Mouse (Mus musculus): ENCODE data around the gene Sik3. TPM values are rescaled to one million over a fixed set of nuclear protein-coding genes. Genes with fewer than 3 reads are reported as not detected.

The Sik3 gene
- polyA plus RNA-seq, 1 experiment from 2014 or later = 4.7 TPM

GRCm38 (mm10) chr9:46035290-46035871 lies 22.8 kb downstream of the Sik3 start:
- no peak overlapping the region for H3K4me3 ChIP-seq
- H3K9ac ChIP-seq = no peak overlapping the region; the same call in 1 of the 2 replicates
- H3K27ac ChIP-seq (replicated peaks) = peak overlapping the region; percentile 15; the same call in 1 of the 2 replicates
- peaks cover 65% of the 10 kb centered on the region for H3K4me1 ChIP-seq
- no peak for ATAC-seq (ENCODE audit: extremely low read depth, insufficient number of reproducible peaks, low FRiP score, low TSS enrichment)
- no peaks in the 10 kb centered on the region for H3K27me3 ChIP-seq (replicated peaks)
- 56% methylated on average over 9 of the region's 9 CpGs for WGBS
- H3K36me3 ChIP-seq = peaks cover 7% of the 10 kb centered on the region
- H3K9me3 ChIP-seq = no peaks in the 10 kb centered on the region
- no peak overlapping the region for H3K4me2 ChIP-seq

- no peak overlapping the region for H3K27ac ChIP-seq (replicated peaks)
- peaks cover 12% of the 10 kb centered on the region for H3K36me3 ChIP-seq
- no peak overlapping the region for H3K4me2 ChIP-seq
- peaks cover 51% of the 10 kb centered on the region for H3K4me1 ChIP-seq
- no peaks in the 10 kb centered on the region for H3K9me3 ChIP-seq
- no peak overlapping the region for H3K4me3 ChIP-seq
- 93% methylated on average over 8 of the region's 8 CpGs for WGBS
- no peak overlapping the region for H3K9ac ChIP-seq
- no peak for ATAC-seq (ENCODE audit: extremely low read depth, insufficient number of reproducible peaks, low FRiP score, low TSS enrichment)
- H3K27me3 ChIP-seq (replicated peaks) = no peaks in the 10 kb centered on the region
Observed at GRCm38 (mm10) chr9:46036881-46037280, 24.3 kb downstream of the Sik3 start.

- H3K27me3 ChIP-seq (replicated peaks) = no peaks in the 10 kb centered on the region
- H3K4me3 ChIP-seq = no peak overlapping the region
- no peak overlapping the region for H3K9ac ChIP-seq
- no peaks in the 10 kb centered on the region for H3K9me3 ChIP-seq
- WGBS = 83% methylated on average over 13 of the region's 13 CpGs
- H3K27ac ChIP-seq (replicated peaks) = no peak overlapping the region
- peaks cover 32% of the 10 kb centered on the region for H3K4me1 ChIP-seq
- ATAC-seq (ENCODE audit: extremely low read depth, insufficient number of reproducible peaks, low FRiP score, low TSS enrichment) = no peak
- no peak overlapping the region for H3K4me2 ChIP-seq
- peaks cover 12% of the 10 kb centered on the region for H3K36me3 ChIP-seq
Observed at GRCm38 (mm10) chr9:46038786-46039185, 26.2 kb downstream of the Sik3 start.

- no peaks in the 10 kb centered on the region for H3K27me3 ChIP-seq (replicated peaks)
- H3K4me1 ChIP-seq = peaks cover 23% of the 10 kb centered on the region
- no peaks in the 10 kb centered on the region for H3K9me3 ChIP-seq
- no peak for ATAC-seq (ENCODE audit: extremely low read depth, insufficient number of reproducible peaks, low FRiP score, low TSS enrichment)
- H3K4me3 ChIP-seq = no peak overlapping the region
- no peak overlapping the region for H3K9ac ChIP-seq
- peaks cover 12% of the 10 kb centered on the region for H3K36me3 ChIP-seq
- no peak overlapping the region for H3K4me2 ChIP-seq
- H3K27ac ChIP-seq (replicated peaks) = no peak overlapping the region
- whole genome bisulfite sequencing = 73% methylated on average over 2 of the region's 2 CpGs
Observed at GRCm38 (mm10) chr9:46041186-46041585, 28.6 kb downstream of the Sik3 start.

- H3K27ac ChIP-seq (replicated peaks) = no peak overlapping the region
- peaks cover 30% of the 10 kb centered on the region for H3K4me1 ChIP-seq
- H3K9me3 ChIP-seq = no peaks in the 10 kb centered on the region
- H3K36me3 ChIP-seq = peaks cover 12% of the 10 kb centered on the region
- H3K4me3 ChIP-seq = no peak overlapping the region
- WGBS = 78% methylated on average over 3 of the region's 3 CpGs
- ATAC-seq (ENCODE audit: extremely low read depth, insufficient number of reproducible peaks, low FRiP score, low TSS enrichment) = no peak
- no peak overlapping the region for H3K9ac ChIP-seq
- no peak overlapping the region for H3K4me2 ChIP-seq
- no peaks in the 10 kb centered on the region for H3K27me3 ChIP-seq (replicated peaks)
Observed at GRCm38 (mm10) chr9:46042387-46042786, 29.8 kb downstream of the Sik3 start.

GRCm38 (mm10) chr9:46043626-46044025 lies 31.0 kb downstream of the Sik3 start:
- Histone ChIP-seq H3K27me3 (replicated peaks) (no peaks in the 10 kb centered on the region), H3K4me1 (peaks cover 26% of the 10 kb centered on the region), H3K4me2 (no peak overlapping the region), H3K9ac (no peak overlapping the region), H3K9me3 (no peaks in the 10 kb centered on the region), H3K27ac (replicated peaks) (no peak overlapping the region), H3K36me3 (peaks cover 12% of the 10 kb centered on the region), H3K4me3 (no peak overlapping the region)
- 90% methylated on average over 8 of the region's 8 CpGs for WGBS
- no peak for ATAC-seq (ENCODE audit: extremely low read depth, insufficient number of reproducible peaks, low FRiP score, low TSS enrichment)

- Histone ChIP-seq H3K4me2 (no peak overlapping the region), H3K27ac (replicated peaks) (no peak overlapping the region), H3K36me3 (no peaks in the 10 kb centered on the region), H3K9ac (no peak overlapping the region), H3K27me3 (replicated peaks) (no peaks in the 10 kb centered on the region), H3K4me3 (no peak overlapping the region), H3K9me3 (no peaks in the 10 kb centered on the region), H3K4me1 (peaks cover 33% of the 10 kb centered on the region)
- 71% methylated on average over 11 of the region's 11 CpGs for WGBS
- ATAC-seq (ENCODE audit: extremely low read depth, insufficient number of reproducible peaks, low FRiP score, low TSS enrichment) = no peak
Observed at GRCm38 (mm10) chr9:46046724-46047517, 34.3 kb downstream of the Sik3 start.

- H3K4me1 ChIP-seq = peaks cover 43% of the 10 kb centered on the region
- 0 out of 2 replicates have a peak overlapping the region, but pooled peaks have one; percentile 6 for H3K27ac ChIP-seq (replicated peaks)
- H3K9ac ChIP-seq = no peak overlapping the region
- no peak for ATAC-seq (ENCODE audit: extremely low read depth, insufficient number of reproducible peaks, low FRiP score, low TSS enrichment)
- no peak overlapping the region for H3K4me3 ChIP-seq
- H3K9me3 ChIP-seq = no peaks in the 10 kb centered on the region
- WGBS = 64% methylated on average over 7 of the region's 7 CpGs
- H3K27me3 ChIP-seq (replicated peaks) = no peaks in the 10 kb centered on the region
- H3K36me3 ChIP-seq = no peaks in the 10 kb centered on the region
- no peak overlapping the region for H3K4me2 ChIP-seq
Observed at GRCm38 (mm10) chr9:46049525-46049924, 36.9 kb downstream of the Sik3 start.

GRCm38 (mm10) chr9:46050203-46050602 lies 37.6 kb downstream of the Sik3 start:
- WGBS = 71% methylated on average over 8 of the region's 8 CpGs
- no peaks in the 10 kb centered on the region for H3K27me3 ChIP-seq (replicated peaks)
- H3K27ac ChIP-seq (replicated peaks) = 0 out of 2 replicates have a peak overlapping the region, but pooled peaks have one; percentile 6
- H3K9me3 ChIP-seq = no peaks in the 10 kb centered on the region
- peaks cover 50% of the 10 kb centered on the region for H3K4me1 ChIP-seq
- H3K36me3 ChIP-seq = no peaks in the 10 kb centered on the region
- H3K4me3 ChIP-seq = no peak overlapping the region
- no peak for ATAC-seq (ENCODE audit: extremely low read depth, insufficient number of reproducible peaks, low FRiP score, low TSS enrichment)
- no peak overlapping the region for H3K4me2 ChIP-seq
- H3K9ac ChIP-seq = no peak overlapping the region

GRCm38 (mm10) chr9:46053014-46053666 lies 40.5 kb downstream of the Sik3 start:
- Histone ChIP-seq H3K9ac (no peak overlapping the region), H3K36me3 (no peaks in the 10 kb centered on the region), H3K9me3 (no peaks in the 10 kb centered on the region), H3K4me2 (no peak overlapping the region), H3K27me3 (replicated peaks) (no peaks in the 10 kb centered on the region), H3K4me3 (no peak overlapping the region), H3K27ac (replicated peaks) (no peak overlapping the region), H3K4me1 (peaks cover 49% of the 10 kb centered on the region)
- no peak for ATAC-seq (ENCODE audit: extremely low read depth, insufficient number of reproducible peaks, low FRiP score, low TSS enrichment)
- 85% methylated on average over 9 of the region's 9 CpGs for WGBS

GRCm38 (mm10) chr9:46058065-46058464 lies 45.4 kb downstream of the Sik3 start:
- Histone ChIP-seq H3K27ac (replicated peaks) (no peak overlapping the region), H3K9me3 (no peaks in the 10 kb centered on the region), H3K4me2 (no peak overlapping the region), H3K4me3 (no peak overlapping the region), H3K4me1 (peaks cover 28% of the 10 kb centered on the region), H3K27me3 (replicated peaks) (no peaks in the 10 kb centered on the region), H3K36me3 (no peaks in the 10 kb centered on the region), H3K9ac (no peak overlapping the region)
- ATAC-seq (ENCODE audit: extremely low read depth, insufficient number of reproducible peaks, low FRiP score, low TSS enrichment) = no peak
- 82% methylated on average over 3 of the region's 3 CpGs for WGBS
